Mouse (Mus musculus) myocyte (in vitro differentiated cells): ENCODE data around the gene Naa35. TPM values are rescaled to one million over a fixed set of nuclear protein-coding genes. Genes with fewer than 3 reads are reported as not detected.

Experiments
- H3K27me3 ChIP-seq: one replicate; pipeline ENCODE4 v1.6.1; 2011; ENCODE audit not compliant: control insufficient read depth, insufficient read depth, insufficient read length
- H3K36me3 ChIP-seq: one replicate; pipeline ENCODE4 v1.6.1; 2011; ENCODE audit not compliant: control insufficient read depth, insufficient read depth
- H3K4me2 ChIP-seq: one replicate; pipeline ENCODE4 v1.6.1; 2011; ENCODE audit warnings: low read depth, control low read depth
- H3K4me3 ChIP-seq: one replicate; pipeline ENCODE4 v1.5.1; 2011; ENCODE audit warnings: mild to moderate bottlenecking, control low read depth, moderate library complexity
- H3K79me2 ChIP-seq: one replicate; pipeline ENCODE4 v1.6.1; 2011; ENCODE audit not compliant: control insufficient read depth, insufficient read depth
- H3ac ChIP-seq: one replicate; pipeline ENCODE4 v1.6.1; 2011; ENCODE audit not compliant: control insufficient read depth, insufficient read length
- CEBPB ChIP-seq: IDR thresholded peaks from 2 replicates; pipeline ENCODE4 v1.6.1; 2011; ENCODE audit warnings: mild to moderate bottlenecking, moderate library complexity; ENCODE audit not compliant: poor library complexity, insufficient read depth, severe bottlenecking
- E2F4 ChIP-seq: IDR thresholded peaks from one replicate; pipeline ENCODE4 v1.6.1; 2011; ENCODE audit warnings: mild to moderate bottlenecking, control low read depth, moderate library complexity; ENCODE audit not compliant: insufficient read depth
- MAX ChIP-seq: IDR thresholded peaks from one replicate; pipeline ENCODE4 v1.6.1; 2011; ENCODE audit warnings: low read depth, mild to moderate bottlenecking, control low read depth
- MYOD1 ChIP-seq, 3 experiments: IDR thresholded peaks; one replicate each; pipeline ENCODE4 v1.6.1; 2011; ENCODE audit warnings: control low read depth in 2 of 3, low read depth in 2 of 3, mild to moderate bottlenecking in 2 of 3, moderate library complexity in 1 of 3; ENCODE audit not compliant: insufficient read length in 2 of 3, control insufficient read depth in 1 of 3
- MYOG ChIP-seq, 3 experiments: IDR thresholded peaks; one replicate each; pipeline ENCODE4 v1.6.1; 2011; ENCODE audit warnings: control low read depth in 2 of 3, low read depth in 2 of 3, mild to moderate bottlenecking in 2 of 3; ENCODE audit not compliant: insufficient read length in 2 of 3, control insufficient read depth in 1 of 3, insufficient read depth in 1 of 3
- POLR2A ChIP-seq: IDR thresholded peaks from one replicate; pipeline ENCODE4 v1.6.1; 2011; ENCODE audit warnings: low read depth, mild to moderate bottlenecking, control low read depth, moderate library complexity; ENCODE audit not compliant: insufficient read length
- POLR2AphosphoS2 ChIP-seq: IDR thresholded peaks from one replicate; pipeline ENCODE4 v1.6.1; 2011; ENCODE audit warnings: low read depth, control low read depth; ENCODE audit not compliant: insufficient read length
- REST ChIP-seq: IDR thresholded peaks from one replicate; pipeline ENCODE4 v1.6.1; 2011; ENCODE audit warnings: mild to moderate bottlenecking, control low read depth, moderate library complexity; ENCODE audit not compliant: insufficient read depth, insufficient read length
- SRF ChIP-seq: IDR thresholded peaks from one replicate; pipeline ENCODE4 v1.6.1; 2011; ENCODE audit warnings: low read depth; ENCODE audit not compliant: control insufficient read depth, insufficient read length
- TCF12 ChIP-seq: IDR thresholded peaks from one replicate; pipeline ENCODE4 v1.6.1; 2011; ENCODE audit warnings: mild to moderate bottlenecking, control low read depth; ENCODE audit not compliant: poor library complexity, insufficient read depth, severe bottlenecking
- TCF3 ChIP-seq: IDR thresholded peaks from one replicate; pipeline ENCODE4 v1.6.1; 2011; ENCODE audit warnings: low read depth, control low read depth; ENCODE audit not compliant: insufficient read length
- USF1 ChIP-seq: IDR thresholded peaks from one replicate; pipeline ENCODE4 v1.6.1; 2011; ENCODE audit warnings: low read depth, mild to moderate bottlenecking, control low read depth, moderate library complexity
- polyA plus RNA-seq: library from polyadenylated mRNA; unstranded; fragments of >200 nt; fragmentation: generic; extraction: Trizol; gene quantifications from one replicate; pipeline ENCODE4 v1.2.1, GENCODE M21; 2012; ENCODE audit warnings: missing spikeins

The Naa35 gene
- polyA plus RNA-seq, 1 experiment, result 32.3 TPM

DNA sequence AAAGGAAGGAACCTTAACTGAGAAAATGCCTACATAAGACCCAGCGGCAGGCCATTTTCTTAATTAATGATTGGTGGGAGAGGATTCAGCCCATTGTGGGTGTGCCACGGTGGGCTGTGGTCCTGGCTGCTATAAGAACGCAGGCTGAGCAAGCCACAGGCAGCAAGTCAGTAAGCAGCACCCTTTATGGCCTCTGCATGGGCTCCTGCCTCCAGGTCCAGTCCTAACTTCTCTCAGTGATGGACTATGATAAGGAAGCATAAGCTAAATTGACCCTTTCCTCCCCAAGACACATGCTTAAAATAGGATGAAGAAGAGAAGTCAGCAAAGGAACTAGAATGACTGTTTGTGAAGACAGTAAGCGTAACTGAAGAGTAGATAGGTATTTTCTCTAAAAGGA, 30.1 kb downstream of the Naa35 start:
- Histone ChIP-seq H3K4me3 (no peak overlapping the region), H3K4me2 (no peak overlapping the region), H3K79me2 (no peaks in the 10 kb centered on the region), H3K27me3 (no peaks in the 10 kb centered on the region), H3ac (no peak overlapping the region), H3K36me3 (peaks cover 36% of the 10 kb centered on the region)
- TF ChIP-seq TCF12 (no peak), MYOD1 (IDR thresholded peaks at IDR 0.05; ENCODE audit: control insufficient read depth in 1 of 3, insufficient read length in 2 of 3, low read depth in 2 of 3) (no peak), POLR2A (no peak), USF1 (no peak), REST (no peak), MYOG (IDR thresholded peaks at IDR 0.05; ENCODE audit: control insufficient read depth in 1 of 3, insufficient read depth in 1 of 3, insufficient read length in 2 of 3, low read depth in 2 of 3) (no peak), MAX (no peak), CEBPB (no peak), TCF3 (no peak), POLR2AphosphoS2 (no peak), SRF (no peak)

DNA sequence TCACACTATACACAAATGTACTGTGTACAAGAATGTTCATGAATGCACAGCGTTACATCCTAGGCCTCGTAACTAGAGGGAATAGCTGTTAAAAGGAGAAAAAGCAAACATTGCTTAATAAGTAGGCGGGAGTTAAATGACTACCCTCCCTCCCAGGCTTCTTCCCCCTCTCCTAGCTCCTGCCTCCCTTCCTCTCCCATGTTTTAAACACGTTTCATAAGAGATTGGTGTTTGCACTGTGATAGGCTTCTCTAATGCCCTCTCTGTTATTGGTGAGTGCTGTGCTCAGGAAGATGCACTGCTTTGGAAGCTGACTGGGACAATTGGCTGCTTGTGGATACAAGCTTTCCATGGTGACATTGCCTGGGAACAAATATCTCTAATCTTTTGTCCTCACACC, 30.5 kb downstream of the Naa35 start:
- TF ChIP-seq TCF12, result no peak
- TF ChIP-seq REST, result no peak
- TF ChIP-seq TCF3, result no peak
- peaks cover 34% of the 10 kb centered on the region for H3K36me3 ChIP-seq
- H3K79me2 ChIP-seq, result no peaks in the 10 kb centered on the region
- H3K4me3 ChIP-seq, result no peak overlapping the region
- no peak overlapping the region for H3K4me2 ChIP-seq
- H3K27me3 ChIP-seq, result no peaks in the 10 kb centered on the region
- no peak overlapping the region for H3ac ChIP-seq

DNA sequence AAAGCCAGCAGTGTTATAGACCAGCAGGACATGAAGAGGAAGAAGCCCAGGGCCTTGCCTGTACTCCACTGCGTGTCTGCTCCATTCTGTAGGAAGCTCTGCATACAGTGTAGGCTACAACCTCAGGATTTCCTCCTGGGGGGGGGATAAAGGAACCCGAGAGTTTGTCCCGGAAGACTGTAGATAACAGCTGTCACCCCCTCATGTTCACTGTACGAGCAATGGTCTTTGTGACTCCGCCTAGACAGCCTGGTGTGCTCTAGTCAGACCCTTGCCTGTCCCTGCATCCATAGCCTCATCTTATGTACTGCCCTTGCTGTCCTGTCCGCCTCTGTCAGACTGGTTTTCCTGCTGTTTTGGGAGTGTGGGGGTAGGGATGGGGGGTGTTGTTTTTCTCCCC, 33.4 kb downstream of the Naa35 start:
- H3K79me2 ChIP-seq, result no peaks in the 10 kb centered on the region
- no peak for TF ChIP-seq POLR2A
- no peak for TF ChIP-seq MYOD1 (IDR thresholded peaks at IDR 0.05; ENCODE audit: control insufficient read depth in 1 of 3, insufficient read length in 2 of 3, low read depth in 2 of 3)
- no peak for TF ChIP-seq TCF3
- TF ChIP-seq E2F4, result no peak
- TF ChIP-seq CEBPB, result no peak
- TF ChIP-seq TCF12, result no peak
- no peaks in the 10 kb centered on the region for H3K27me3 ChIP-seq
- no peak overlapping the region for H3K4me2 ChIP-seq
- H3K36me3 ChIP-seq, result peaks cover 15% of the 10 kb centered on the region
- no peak overlapping the region for H3K4me3 ChIP-seq
- H3ac ChIP-seq, result no peak overlapping the region

DNA sequence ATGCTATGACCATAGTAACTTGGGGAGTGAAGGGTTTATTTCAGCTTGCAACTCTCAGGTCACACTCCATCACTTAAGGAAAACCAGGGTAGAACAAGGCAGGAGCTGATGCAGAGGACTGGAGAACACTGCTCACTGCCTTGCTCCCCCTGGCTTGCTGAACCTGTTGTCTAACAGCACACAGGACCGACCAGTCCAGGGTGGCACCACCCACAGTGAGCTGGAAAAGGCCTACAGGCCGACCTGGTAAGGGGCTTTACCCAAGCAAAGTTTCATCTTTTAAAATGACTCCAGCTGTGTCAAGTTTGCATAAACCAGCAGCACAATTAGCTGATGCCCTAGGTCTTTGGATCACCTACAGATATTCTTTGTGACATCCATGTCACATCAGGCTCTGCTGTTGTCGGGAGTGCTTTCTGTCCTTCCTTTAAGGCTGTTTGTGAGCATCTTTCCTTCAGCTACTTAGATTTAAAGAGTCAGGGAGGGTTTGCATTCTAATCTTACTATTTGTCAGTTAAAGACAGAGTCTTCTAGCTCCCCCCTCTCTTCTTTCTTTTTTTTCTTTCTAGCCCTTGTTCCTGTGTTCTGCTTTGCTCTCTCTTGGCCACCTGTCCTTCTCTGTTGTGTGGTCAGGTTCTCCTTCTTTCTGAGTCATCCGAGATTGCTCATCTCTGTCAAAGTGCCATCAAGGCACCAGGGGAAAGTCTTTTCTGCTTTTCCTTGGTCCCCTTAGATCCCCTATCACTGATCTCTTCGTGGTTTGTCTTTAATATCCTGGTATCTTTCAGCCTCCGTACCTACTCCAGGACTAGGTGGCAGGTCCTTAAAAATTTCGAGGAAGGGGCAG, 36.8 kb downstream of the Naa35 start:
- H3K36me3 ChIP-seq, result peaks cover 11% of the 10 kb centered on the region
- no peak overlapping the region for H3K4me2 ChIP-seq
- no peaks in the 10 kb centered on the region for H3K27me3 ChIP-seq
- no peak overlapping the region for H3ac ChIP-seq
- no peak for TF ChIP-seq POLR2AphosphoS2
- no peak for TF ChIP-seq POLR2A
- no peak for TF ChIP-seq MAX
- no peak for TF ChIP-seq USF1
- TF ChIP-seq REST, result no peak
- no peak for TF ChIP-seq CEBPB
- no peak for TF ChIP-seq TCF3
- no peak for TF ChIP-seq TCF12
- TF ChIP-seq SRF, result no peak
- no peak for TF ChIP-seq MYOD1 (IDR thresholded peaks at IDR 0.05; ENCODE audit: control insufficient read depth in 1 of 3, insufficient read length in 2 of 3, low read depth in 2 of 3)
- no peak for TF ChIP-seq MYOG (IDR thresholded peaks at IDR 0.05; ENCODE audit: control insufficient read depth in 1 of 3, insufficient read depth in 1 of 3, insufficient read length in 2 of 3, low read depth in 2 of 3)
- no peak for TF ChIP-seq E2F4
- H3K4me3 ChIP-seq, result no peak overlapping the region
- no peaks in the 10 kb centered on the region for H3K79me2 ChIP-seq

DNA sequence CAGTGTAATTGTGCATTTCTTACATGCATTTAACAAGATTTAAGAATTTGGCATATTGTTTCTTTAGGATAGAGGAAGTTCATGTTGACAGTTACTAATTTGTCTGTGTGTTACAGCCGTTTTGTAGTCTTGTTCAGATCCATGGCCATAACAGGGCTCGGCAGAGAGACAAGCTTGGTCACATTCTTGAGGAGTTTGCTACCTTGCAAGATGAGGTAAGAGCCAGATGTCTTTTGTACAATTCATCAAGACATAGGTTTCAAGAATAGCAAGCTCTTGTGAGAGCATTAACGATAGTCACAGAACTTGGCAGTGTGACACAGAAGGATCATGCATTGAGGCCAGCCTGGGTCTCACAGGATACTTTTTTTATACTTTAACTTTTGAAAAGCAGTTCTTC, 39.3 kb downstream of the Naa35 start:
- H3K36me3 ChIP-seq, result peaks cover 9% of the 10 kb centered on the region
- H3K27me3 ChIP-seq, result no peaks in the 10 kb centered on the region
- H3K4me2 ChIP-seq, result peak overlapping the region; percentile 0
- no peaks in the 10 kb centered on the region for H3K79me2 ChIP-seq
- TF ChIP-seq REST (no peak), E2F4 (no peak), TCF12 (no peak), MAX (no peak), USF1 (no peak), SRF (no peak), MYOG (IDR thresholded peaks at IDR 0.05; ENCODE audit: control insufficient read depth in 1 of 3, insufficient read depth in 1 of 3, insufficient read length in 2 of 3, low read depth in 2 of 3) (no peak), TCF3 (no peak), MYOD1 (IDR thresholded peaks at IDR 0.05; ENCODE audit: control insufficient read depth in 1 of 3, insufficient read length in 2 of 3, low read depth in 2 of 3) (no peak)
- no peak overlapping the region for H3ac ChIP-seq
- no peak overlapping the region for H3K4me3 ChIP-seq
